Mouse (Mus musculus) E14TG2a.4 (cell line): ENCODE results near the gene Rnase11.

Experiments used
- CTCF ChIP-seq: conservative IDR thresholded peaks from 2 replicates; pipeline ENCODE4 v1.5.1; 2014; ENCODE audit warnings: low read length
- NANOG ChIP-seq: IDR thresholded peaks from 2 replicates; pipeline ENCODE4 v1.6.1; 2014; ENCODE audit warnings: borderline replicate concordance, low read length, mixed read lengths

GRCm38 (mm10) chr14:51041769-51042168 lies 8.2 kb downstream of the Rnase11 start, which contains the start of gene Rnase9:
- no peak for TF ChIP-seq CTCF
- TF ChIP-seq NANOG: no peak
